Mouse (Mus musculus) activated CD4-positive, CD25-positive, alpha-beta regulatory T cell, adult 4 months (primary cell): ENCODE data around the gene Hist1h1b. TPM values are rescaled to one million over a fixed set of nuclear protein-coding genes. Genes with fewer than 3 reads are reported as not detected.
"Not testable (repeated sequence)": the region's sequence is repeated elsewhere in the genome, so short reads cannot be mapped to it uniquely, and the experiment has no call there.

ENCODE experiments used
- ATAC-seq: one replicate; pipeline ENCODE4 v1.8.0; 2017
- polyA plus RNA-seq, 2 experiments: library from polyadenylated mRNA; unstranded; fragments of 100-300 nt; shearing (Covaris generic); gene quantifications; one replicate each; pipeline ENCODE4 v1.2.1; 2017

The Hist1h1b gene
- 10 to 100 TPM; 28.3 to 35.3 TPM for polyA plus RNA-seq

- ATAC-seq: peak; percentile 1
These were observed at the start of gene Hist1h1b for GRCm38 (mm10) chr13:21779767-21780731. Gene Hist1h1b, minus strand, starts transcription at chr13:21780625.

DNA sequence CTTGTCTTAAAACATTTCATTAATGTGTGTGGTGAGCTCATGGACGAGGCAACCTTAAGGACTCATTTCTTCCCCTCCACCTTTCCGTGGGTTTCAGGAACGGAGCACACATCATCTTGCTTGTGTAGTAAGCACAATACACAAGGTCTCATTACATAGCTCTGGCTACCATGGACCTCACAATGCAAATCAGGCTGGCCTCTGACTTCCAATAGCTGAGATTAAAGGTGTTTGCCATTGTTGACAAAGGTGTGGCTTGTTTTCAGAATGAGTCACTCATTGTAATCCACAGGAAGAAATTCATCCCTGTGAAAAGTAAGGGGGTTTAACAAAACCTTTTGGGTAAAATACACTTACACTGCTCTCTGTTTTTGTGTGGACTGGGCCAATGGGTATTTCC, 48.1 kb upstream of the Hist1h1b start:
- ATAC-seq: no peak

- ATAC-seq: not testable (repeated sequence)
These were observed 39.9 kb upstream of the Hist1h1b start for GRCm38 (mm10) chr13:21820082-21820890.

DNA sequence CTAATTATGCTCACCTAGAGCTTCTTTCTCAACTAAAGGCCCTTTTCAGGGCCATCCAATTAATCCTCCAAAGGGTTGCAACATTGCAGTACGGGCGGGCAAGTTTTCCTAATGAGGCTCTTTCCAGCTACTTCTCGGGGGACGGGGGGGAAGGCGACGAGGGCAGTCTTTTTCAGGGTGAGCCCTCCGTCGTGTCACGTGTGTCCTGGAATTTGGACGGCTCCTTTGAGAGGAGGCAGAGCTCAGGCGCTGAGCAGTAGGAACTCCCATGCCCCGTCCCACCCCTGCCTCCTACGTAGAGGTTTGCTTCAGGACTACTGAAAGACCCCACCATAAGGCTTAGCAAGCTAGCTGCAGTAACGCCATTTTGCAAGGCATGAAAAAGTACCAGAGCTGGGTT, 31.7 kb upstream of the Hist1h1b start:
- ATAC-seq: not testable (repeated sequence)

DNA sequence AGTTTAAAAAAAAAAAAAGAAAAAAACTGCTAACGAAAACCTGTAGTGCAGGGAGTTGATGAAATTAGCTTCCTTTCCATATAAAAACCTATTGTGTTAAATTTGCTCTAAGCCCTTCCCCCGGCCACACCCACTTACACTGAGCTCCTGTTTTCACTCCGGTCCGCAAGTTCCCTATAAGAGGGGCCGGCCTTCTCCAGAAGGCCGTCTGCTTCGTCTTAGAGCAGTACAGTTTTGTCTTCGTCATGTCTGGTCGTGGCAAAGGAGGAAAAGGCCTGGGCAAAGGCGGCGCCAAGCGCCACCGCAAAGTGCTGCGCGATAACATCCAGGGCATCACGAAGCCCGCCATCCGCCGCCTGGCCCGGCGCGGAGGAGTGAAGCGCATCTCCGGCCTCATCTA, 31.1 kb upstream of the Hist1h1b start, which contains the start of gene Hist1h4m:
TSS of gene Hist1h4m (plus strand) at position 208 of the 400 bp plus-strand sequence.
- peak; percentile 40 for ATAC-seq

- not testable (repeated sequence) for ATAC-seq
These were observed 30.6 kb upstream of the Hist1h1b start for GRCm38 (mm10) chr13:21811074-21811473.

DNA sequence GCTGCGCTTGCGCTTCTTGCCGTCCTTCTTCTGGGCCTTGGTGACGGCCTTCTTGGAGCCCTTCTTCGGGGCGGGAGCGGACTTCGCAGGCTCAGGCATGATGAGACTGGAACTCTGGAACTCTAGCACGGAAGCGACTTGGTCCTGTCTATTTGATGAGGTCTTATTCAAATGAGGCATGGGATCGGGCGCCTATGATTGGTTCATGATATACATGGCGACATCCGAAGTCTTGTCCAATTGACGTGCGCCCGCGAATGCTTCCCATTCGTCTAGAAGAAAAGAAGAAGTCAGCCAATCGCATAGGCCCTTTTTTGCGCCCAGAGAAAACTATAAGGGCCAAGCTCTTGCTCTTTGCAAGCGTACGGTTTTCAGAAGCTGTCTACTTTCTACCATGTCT, 29.6 kb upstream of the Hist1h1b start, which contains the start of the genes Hist1h2bq and Hist1h2ao:
TSS of gene Hist1h2bq (minus strand) at position 125 of the 400 bp plus-strand sequence.
TSS of gene Hist1h2ao (plus strand) at position 393 of the 400 bp plus-strand sequence.
- peak; percentile 89 for ATAC-seq

GRCm38 (mm10) chr13:21803058-21803457, 22.6 kb upstream of the Hist1h1b start:
- peak; percentile 76 for ATAC-seq

DNA sequence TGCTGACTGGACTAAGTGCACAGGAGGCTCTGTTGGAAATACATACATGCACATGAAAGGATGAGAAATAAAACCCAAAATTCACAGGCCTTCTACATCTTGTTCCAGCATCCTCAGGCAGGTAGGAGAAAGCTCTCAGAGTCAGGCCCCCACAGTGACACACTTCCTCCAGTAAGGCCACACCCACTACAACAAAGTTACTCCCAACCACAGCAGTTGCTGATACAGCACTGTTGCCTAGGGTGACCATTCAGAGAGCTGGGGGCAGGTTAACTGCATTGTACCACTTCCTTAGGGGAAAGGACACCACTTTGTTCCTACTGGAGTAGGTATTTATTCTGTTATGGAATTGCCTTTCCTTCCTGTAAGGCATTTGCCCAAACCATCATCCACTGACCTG, 16.7 kb upstream of the Hist1h1b start:
- ATAC-seq: not testable (repeated sequence)

DNA sequence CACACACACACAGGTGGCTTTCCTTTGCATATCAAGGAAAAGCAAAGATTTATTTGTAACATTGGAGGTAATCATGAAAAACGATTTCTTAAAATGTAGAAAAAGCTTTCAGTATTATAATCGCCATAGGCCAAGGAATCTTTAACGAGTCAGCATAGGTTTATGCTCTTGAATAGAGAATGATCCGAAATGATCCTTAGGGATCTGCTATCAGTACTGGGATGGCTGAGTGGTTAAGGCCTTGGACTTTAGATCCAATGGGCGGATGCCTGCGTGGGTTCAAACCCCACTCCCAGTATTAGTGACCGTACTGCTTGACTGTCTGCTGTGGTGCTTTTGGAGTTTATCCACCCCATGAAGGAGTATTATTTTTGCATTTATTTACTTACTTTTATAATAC, 15.2 kb upstream of the Hist1h1b start:
- no peak for ATAC-seq

GRCm38 (mm10) chr13:21790601-21791283, 10.3 kb upstream of the Hist1h1b start:
- ATAC-seq: no peak

- ATAC-seq: no peak
These were observed 9.5 kb upstream of the Hist1h1b start for GRCm38 (mm10) chr13:21789925-21790324.

DNA sequence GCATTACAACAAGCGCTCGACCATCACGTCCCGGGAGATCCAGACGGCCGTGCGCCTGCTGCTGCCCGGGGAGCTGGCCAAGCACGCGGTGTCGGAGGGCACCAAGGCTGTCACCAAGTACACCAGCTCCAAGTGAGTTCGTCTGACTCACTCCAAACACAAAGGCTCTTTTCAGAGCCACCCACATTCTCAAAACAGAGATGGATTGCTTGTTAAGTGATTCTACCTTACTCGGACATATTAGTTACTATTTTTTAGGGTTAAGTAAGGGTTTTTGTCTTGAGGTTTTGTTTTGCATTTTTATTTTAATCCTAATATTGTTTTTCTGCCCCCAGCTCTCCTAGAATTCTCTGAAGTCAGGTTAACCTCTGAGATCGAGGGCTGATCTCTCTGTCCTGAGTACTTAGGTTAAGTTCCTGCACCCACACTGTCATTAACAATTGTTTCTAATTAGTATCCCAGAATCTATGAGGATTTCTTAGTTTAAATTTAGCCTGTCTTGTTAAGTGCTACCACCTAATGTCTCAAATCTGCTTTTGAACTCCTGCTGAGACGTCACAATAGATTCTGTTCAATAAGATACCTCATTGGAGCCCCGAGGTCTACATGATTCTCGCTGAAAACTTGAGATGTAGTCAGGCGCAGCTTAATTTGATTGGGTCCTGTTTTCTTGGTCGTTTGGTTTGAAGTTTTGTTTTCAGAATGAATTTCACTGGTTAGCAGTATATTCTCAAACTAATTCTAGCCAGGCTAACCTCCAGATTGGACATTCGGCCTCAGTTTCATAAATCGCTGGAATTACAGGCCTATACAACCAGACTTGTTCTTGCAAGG, 7.6 kb upstream of the Hist1h1b start:
- no peak for ATAC-seq

DNA sequence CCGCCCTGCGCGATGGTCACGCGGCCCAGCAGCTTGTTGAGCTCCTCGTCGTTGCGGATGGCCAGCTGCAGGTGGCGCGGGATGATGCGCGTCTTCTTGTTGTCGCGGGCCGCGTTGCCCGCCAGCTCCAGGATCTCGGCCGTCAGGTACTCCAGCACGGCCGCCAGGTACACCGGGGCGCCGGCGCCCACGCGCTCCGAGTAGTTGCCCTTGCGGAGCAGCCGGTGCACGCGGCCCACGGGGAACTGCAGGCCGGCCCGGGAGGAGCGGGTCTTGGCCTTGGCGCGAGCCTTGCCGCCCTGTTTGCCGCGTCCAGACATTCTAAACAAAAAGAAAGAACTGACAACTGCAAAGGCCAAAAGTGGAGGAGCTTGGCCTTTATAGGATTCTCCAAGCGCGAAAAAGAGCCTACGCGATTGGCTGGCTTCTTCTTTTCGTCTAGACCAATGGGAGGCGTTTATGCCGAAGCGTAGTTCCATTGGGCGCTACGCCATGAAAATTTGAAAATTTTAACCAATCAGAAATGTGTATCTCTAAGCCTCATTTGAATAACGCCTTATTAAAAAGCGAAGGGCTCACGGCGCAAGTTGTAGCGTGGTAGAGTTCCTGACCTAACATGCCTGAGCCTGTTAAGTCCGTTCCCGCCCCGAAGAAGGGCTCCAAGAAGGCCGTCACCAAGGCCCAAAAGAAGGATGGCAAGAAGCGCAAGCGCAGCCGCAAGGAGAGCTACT, 6.6 kb upstream of the Hist1h1b start, which contains the start of the genes Hist1h2an and Hist1h2bp:
TSS of gene Hist1h2an (minus strand) at position 320 of the 731 bp plus-strand sequence.
TSS of gene Hist1h2bp (plus strand) at position 563 of the 731 bp plus-strand sequence.
- ATAC-seq: peak; percentile 88

DNA sequence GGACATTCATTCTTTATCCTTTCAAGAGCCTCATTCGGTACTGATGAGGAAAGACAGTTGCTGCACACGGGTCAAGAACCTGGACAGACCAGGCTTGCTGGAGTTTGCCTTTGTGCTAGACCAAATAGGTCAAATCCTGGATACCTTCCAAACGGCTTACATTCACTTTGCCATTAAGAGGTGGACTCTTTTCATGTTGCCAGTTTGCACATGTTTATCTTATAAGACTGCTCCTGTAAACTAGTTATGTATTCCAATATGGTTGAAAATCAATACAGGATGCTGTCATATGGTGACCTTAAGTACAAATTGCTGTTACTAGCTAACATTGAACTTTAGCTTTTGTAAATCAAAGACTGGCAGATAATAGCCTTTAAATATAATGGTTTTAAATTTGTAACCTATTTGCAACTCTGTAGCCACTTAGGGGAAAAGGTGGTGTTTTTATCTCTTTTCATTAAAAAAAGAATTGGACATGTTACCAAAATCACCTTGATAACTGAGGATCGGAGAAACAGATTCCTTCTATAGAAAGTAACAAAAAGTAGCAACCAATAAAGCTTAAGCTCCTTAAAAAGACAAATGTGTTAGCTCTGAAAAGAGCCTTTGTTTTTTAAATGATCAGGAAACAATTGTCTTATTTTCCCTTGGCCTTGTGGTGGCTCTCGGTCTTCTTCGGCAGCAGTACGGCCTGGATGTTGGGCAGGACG, 5.9 kb upstream of the Hist1h1b start:
- ATAC-seq: no peak

GRCm38 (mm10) chr13:21784311-21784710, 3.9 kb upstream of the Hist1h1b start:
- no peak for ATAC-seq

DNA sequence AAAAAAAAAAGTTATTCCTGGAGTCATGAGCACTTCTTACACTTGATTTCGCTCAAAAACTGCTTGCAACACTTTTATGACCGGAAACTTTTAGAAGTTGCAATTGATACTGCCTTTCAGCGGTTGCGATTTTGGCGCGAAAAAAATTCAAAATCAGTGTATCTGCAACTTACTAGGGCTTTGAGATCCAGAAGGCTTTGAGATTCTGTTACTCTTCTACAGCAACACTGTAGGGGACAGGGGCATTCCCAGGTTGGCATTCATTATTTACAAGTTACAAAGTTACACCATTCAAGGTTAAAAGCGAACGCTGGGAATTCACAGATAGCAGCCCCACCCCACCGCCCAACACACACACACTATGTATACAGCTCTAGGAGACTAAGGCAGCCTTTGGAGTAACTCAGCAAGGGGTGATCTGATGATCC, 3.3 kb upstream of the Hist1h1b start:
- no peak for ATAC-seq

GRCm38 (mm10) chr13:21783255-21783617, 2.8 kb upstream of the Hist1h1b start, which contains the start of gene Hist1h3i:
Gene Hist1h3i, minus strand, starts transcription at chr13:21783370.
- peak; percentile 51 for ATAC-seq
